ENCODE assay signal across 9 mouse cellular contexts in genomic region chr7:145112146-145112830, GRCm38 (mm10).
DNase-seq lines count a peak whose midpoint lies in the region; ATAC-seq and TF ChIP-seq lines count a peak whose summit lies in the region.
"Had no signal": no experiment of that assay in that cellular context is flagged by ENCODE, and none has a peak within 500 bp of the region (broad histone marks: within the 10 kb centered on the region; RNA-seq: fewer than 3 reads in every experiment).

No protein-coding gene starts in this region.

- TF ChIP-seq POLR2A in spleen, adult 2 months (IDR thresholded peaks at IDR 0.05; ENCODE audit: low read depth, low read length): no peak

- peak overlapping the region; percentile 13; the same call in 1 of the 2 replicates for H3K9ac ChIP-seq in intestine, embryonic 16.5 days (ENCODE audit: low read depth, low read length)
- no peak overlapping the region for H3K9ac ChIP-seq in stomach, embryonic 16.5 days (ENCODE audit: low read length)

- H3K4me2 ChIP-seq in intestine, embryonic 16.5 days (ENCODE audit: low read depth, low read length): 0 out of 2 replicates have a peak overlapping the region, but pooled peaks have one; percentile 46
- peak overlapping the region; percentile 51 for H3K4me2 ChIP-seq in stomach, embryonic 16.5 days (ENCODE audit: low read depth, low read length)

- no peaks in the 10 kb centered on the region for H3K27me3 ChIP-seq in spleen, adult 2 months (ENCODE audit: control insufficient read depth, insufficient read depth, low read length)
- H3K27me3 ChIP-seq in intestine, embryonic 16.5 days (replicated peaks; ENCODE audit: control insufficient read depth, insufficient read depth, low read length): no peaks in the 10 kb centered on the region
- H3K27me3 ChIP-seq in stomach, embryonic 16.5 days (ENCODE audit: control insufficient read depth, insufficient read depth, low read length): no peaks in the 10 kb centered on the region

- H3K27ac ChIP-seq in spleen, adult 2 months (ENCODE audit: insufficient read depth, low read length): peak overlapping the region; percentile 82
- peak overlapping the region; percentile 93 for H3K27ac ChIP-seq in intestine, embryonic 16.5 days (ENCODE audit: low read length)
- peak overlapping the region; percentile 93 for H3K27ac ChIP-seq in stomach, embryonic 16.5 days (ENCODE audit: low read length)

- DNase-seq in heart, adult 9 months (ENCODE audit: low spot score in 2 of 2): peak; percentile 36 to 44
- DNase-seq in heart, postnatal 25 days (ENCODE audit: low spot score): no peak
- no peak for DNase-seq in spleen, adult 2 months (ENCODE audit: low read depth in 1 of 2, low spot score in 2 of 2)
- DNase-seq in spleen, postnatal 4 days (ENCODE audit: low spot score in 2 of 2): no peak
- DNase-seq in right cerebral cortex, adult 18-20 months: no peak
- no peak for DNase-seq in adrenal gland, postnatal 25 days
- DNase-seq: cerebellum, adult 18-20 months had no signal

- intact Hi-C loops in heart, postnatal 25 days (cut with DNase I): loop anchor here (5.0 kb wide), 2 partner anchors 85 to 130 kb away; no protein-coding TSS in a partner anchor

- peaks cover 30% of the 10 kb centered on the region for H3K4me1 ChIP-seq in spleen, adult 2 months (ENCODE audit: control insufficient read depth, insufficient read depth, insufficient read length)
- peaks cover 26% of the 10 kb centered on the region for H3K4me1 ChIP-seq in intestine, embryonic 16.5 days (ENCODE audit: control insufficient read depth, insufficient read depth, low read length)
- peaks cover 13% of the 10 kb centered on the region for H3K4me1 ChIP-seq in stomach, embryonic 16.5 days (ENCODE audit: control insufficient read depth, insufficient read depth, low read length)

- no peaks in the 10 kb centered on the region for H3K9me3 ChIP-seq in intestine, embryonic 16.5 days (ENCODE audit: control insufficient read depth, low read length)
- H3K9me3 ChIP-seq in stomach, embryonic 16.5 days (replicated peaks; ENCODE audit: control insufficient read depth, low read length): no peaks in the 10 kb centered on the region

- no peak overlapping the region for H3K4me3 ChIP-seq in spleen, adult 2 months (ENCODE audit: extremely low read depth, insufficient read depth, insufficient read length)
- H3K4me3 ChIP-seq in intestine, embryonic 16.5 days (ENCODE audit: low read length): no peak overlapping the region
- H3K4me3 ChIP-seq in stomach, embryonic 16.5 days (replicated peaks; ENCODE audit: low read length): no peak overlapping the region

- ATAC-seq in intestine, embryonic 16.5 days: no peak
- no peak for ATAC-seq in stomach, embryonic 16.5 days (ENCODE audit: insufficient read depth, low FRiP score)

- H3K36me3 ChIP-seq in spleen, adult 2 months (ENCODE audit: control insufficient read depth, insufficient read depth, low read length): no peaks in the 10 kb centered on the region
- H3K36me3 ChIP-seq in intestine, embryonic 16.5 days (ENCODE audit: control insufficient read depth, insufficient read depth, low read length): no peaks in the 10 kb centered on the region
- H3K36me3 ChIP-seq in stomach, embryonic 16.5 days (ENCODE audit: control insufficient read depth, insufficient read depth, low read length): no peaks in the 10 kb centered on the region

- TF ChIP-seq CTCF in spleen, adult 2 months (IDR thresholded peaks at IDR 0.05; ENCODE audit: extremely low read depth, insufficient read depth, insufficient read length, insufficient replicate concordance): no peak

Comparison
In these comparisons a context has a peak if more than half of its experiments do, and no peak if none do; other contexts are left out.
1. DNase-seq: peak in heart, adult 9 months (2 of 2); none in heart, postnatal 25 days (single experiment), spleen, adult 2 months (0 of 2), spleen, postnatal 4 days (0 of 2), right cerebral cortex, adult 18-20 months (single experiment) and adrenal gland, postnatal 25 days (single experiment).
2. Peak in every context shown above with its lines, with median percentiles within 50 percentile points of each other: H3K27ac ChIP-seq.